21 mouse cellular contexts compared by ENCODE assay signal in the genomic region with DNA sequence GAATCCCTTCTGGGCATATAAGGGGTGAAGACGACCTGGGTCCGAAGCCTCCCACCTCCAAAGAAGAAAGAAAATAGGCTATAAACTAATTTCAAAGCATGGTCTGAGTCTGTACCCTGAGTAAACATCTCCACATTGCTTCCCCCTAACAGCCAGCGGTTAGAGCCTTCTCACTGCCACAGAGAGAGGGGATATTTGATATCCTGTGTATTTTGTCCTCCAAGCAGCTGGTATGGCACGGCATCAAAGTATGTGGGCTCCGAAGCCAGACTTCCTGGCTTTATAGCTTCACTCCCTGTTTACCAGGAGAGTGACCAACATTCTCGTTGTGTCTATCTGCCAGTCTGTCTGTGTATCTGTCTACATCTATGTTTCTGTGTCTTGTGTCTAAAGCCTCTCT.
DNase-seq lines count a peak whose midpoint lies in the region; ATAC-seq and TF ChIP-seq lines count a peak whose summit lies in the region.
"Had no signal": no experiment of that assay in that cellular context is flagged by ENCODE, and none has a peak within 500 bp of the region (broad histone marks: within the 10 kb centered on the region; RNA-seq: fewer than 3 reads in every experiment).

No protein-coding gene starts in this region.

- no peaks in the 10 kb centered on the region for H3K9me3 ChIP-seq in heart, embryonic 16.5 days (replicated peaks; ENCODE audit: control insufficient read depth, low read length)
- no peaks in the 10 kb centered on the region for H3K9me3 ChIP-seq in heart, embryonic 12.5 days (replicated peaks)
- H3K9me3 ChIP-seq in lung, embryonic 15.5 days: no peaks in the 10 kb centered on the region
- no peaks in the 10 kb centered on the region for H3K9me3 ChIP-seq in limb, embryonic 14.5 days (ENCODE audit: control insufficient read depth, low read length)
- H3K9me3 ChIP-seq: neural tube, embryonic 13.5 days had no signal

- no peaks in the 10 kb centered on the region for H3K36me3 ChIP-seq in heart, embryonic 16.5 days (ENCODE audit: control insufficient read depth, insufficient read depth)
- H3K36me3 ChIP-seq in heart, embryonic 12.5 days: no peaks in the 10 kb centered on the region
- no peaks in the 10 kb centered on the region for H3K36me3 ChIP-seq in lung, embryonic 15.5 days
- no peaks in the 10 kb centered on the region for H3K36me3 ChIP-seq in limb, embryonic 14.5 days (ENCODE audit: control insufficient read depth, insufficient read depth, low read length)
- H3K36me3 ChIP-seq: neural tube, embryonic 13.5 days had no signal

- no peak overlapping the region for H3K4me3 ChIP-seq in heart, embryonic 16.5 days (ENCODE audit: low read length)
- no peak overlapping the region for H3K4me3 ChIP-seq in heart, embryonic 12.5 days
- H3K4me3 ChIP-seq in lung, embryonic 15.5 days: no peak overlapping the region
- H3K4me3 ChIP-seq in limb, embryonic 14.5 days (replicated peaks; ENCODE audit: low read length): no peak overlapping the region
- H3K4me3 ChIP-seq: erythroblast, embryonic 14.5 days; neural tube, embryonic 13.5 days had no signal

- H3K9ac ChIP-seq in heart, embryonic 16.5 days (ENCODE audit: low read length): no peak overlapping the region
- H3K9ac ChIP-seq in heart, embryonic 12.5 days: no peak overlapping the region
- no peak overlapping the region for H3K9ac ChIP-seq in lung, embryonic 15.5 days
- H3K9ac ChIP-seq in limb, embryonic 14.5 days (ENCODE audit: low read depth, low read length, severe bottlenecking): no peak overlapping the region
- H3K9ac ChIP-seq: hindbrain, embryonic 14.5 days; liver, postnatal 0 days; neural tube, embryonic 13.5 days had no signal

- peaks cover 9% of the 10 kb centered on the region for H3K4me1 ChIP-seq in heart, embryonic 16.5 days (ENCODE audit: control insufficient read depth, insufficient read depth, low read length)
- H3K4me1 ChIP-seq in heart, embryonic 12.5 days (replicated peaks): peaks cover 4% of the 10 kb centered on the region; the same call in 1 of the 2 replicates
- peaks cover 6% of the 10 kb centered on the region; the same call in 1 of the 2 replicates for H3K4me1 ChIP-seq in lung, embryonic 15.5 days
- H3K4me1 ChIP-seq in limb, embryonic 14.5 days (ENCODE audit: control insufficient read depth, insufficient read depth, low read length): no peaks in the 10 kb centered on the region
- H3K4me1 ChIP-seq: neural tube, embryonic 13.5 days had no signal

- H3K27ac ChIP-seq in heart, embryonic 16.5 days (ENCODE audit: low read length): peak overlapping the region; percentile 3; the same call in 1 of the 2 replicates
- no peak overlapping the region for H3K27ac ChIP-seq in heart, embryonic 12.5 days (ENCODE audit: poor library complexity, severe bottlenecking)
- 0 out of 2 replicates have a peak overlapping the region, but pooled peaks have one; percentile 7 for H3K27ac ChIP-seq in lung, embryonic 15.5 days
- H3K27ac ChIP-seq in limb, embryonic 14.5 days (replicated peaks; ENCODE audit: low read depth, low read length): no peak overlapping the region
- H3K27ac ChIP-seq: hindbrain, embryonic 14.5 days; neural tube, embryonic 13.5 days had no signal

- no peak for DNase-seq in lung, postnatal 25 days (ENCODE audit: low spot score)
- peak; percentile 58 for DNase-seq in fibroblast of lung, adult 2 months (ENCODE audit: low read depth)
- peak; percentile 28 for DNase-seq in limb, embryonic 14.5 days (ENCODE audit: low spot score)
- no peak for DNase-seq in adrenal gland, postnatal 4 days (ENCODE audit: low spot score in 2 of 2)
- no peak for DNase-seq in thymus, postnatal 4 days
- DNase-seq: B cell, adult 2 months; cerebellum, adult 9-10 months; heart, postnatal 36 days; kidney, postnatal 14 days; liver, postnatal 0 days; right cerebral cortex, postnatal 25 days; thymus, adult 2 months had no signal

- no peak for ATAC-seq in heart, embryonic 16.5 days (replicated peaks; ENCODE audit: extremely low read depth, insufficient read depth, low FRiP score)
- no peak for ATAC-seq in heart, embryonic 12.5 days (ENCODE audit: insufficient number of reproducible peaks, low FRiP score)
- no peak for ATAC-seq in lung, embryonic 15.5 days (ENCODE audit: borderline replicate concordance, extremely low read depth, low FRiP score, low TSS enrichment)
- no peak for ATAC-seq in limb, embryonic 14.5 days (ENCODE audit: low FRiP score, low read depth)
- ATAC-seq: forebrain, embryonic 14.5 days; liver, postnatal 0 days had no signal

- no peak overlapping the region for H3K4me2 ChIP-seq in heart, embryonic 16.5 days (ENCODE audit: low read depth, low read length)
- H3K4me2 ChIP-seq in heart, embryonic 12.5 days: no peak overlapping the region
- H3K4me2 ChIP-seq in lung, embryonic 15.5 days: no peak overlapping the region
- no peak overlapping the region for H3K4me2 ChIP-seq in limb, embryonic 14.5 days (replicated peaks; ENCODE audit: low read depth, low read length, severe bottlenecking)
- H3K4me2 ChIP-seq: heart, embryonic 11.5 days; hindbrain, embryonic 14.5 days; midbrain, embryonic 11.5 days; neural tube, embryonic 13.5 days had no signal

- WGBS in heart, embryonic 16.5 days: 67% methylated on average over 6 of the region's 6 CpGs
- WGBS in heart, embryonic 12.5 days: 74% methylated on average over 6 of the region's 6 CpGs
- 36% methylated on average over 6 of the region's 6 CpGs for WGBS in lung, embryonic 15.5 days
- 40% methylated on average over 6 of the region's 6 CpGs for WGBS in limb, embryonic 14.5 days

- TF ChIP-seq POLR2A in limb, embryonic 14.5 days (IDR thresholded peaks at IDR 0.05; ENCODE audit: borderline replicate concordance, extremely low read depth, insufficient read depth, insufficient read length): no peak

- no peaks in the 10 kb centered on the region; the same call in 1 of the 2 replicates for H3K27me3 ChIP-seq in heart, embryonic 16.5 days (ENCODE audit: control insufficient read depth, insufficient read depth, low read length)
- H3K27me3 ChIP-seq in heart, embryonic 12.5 days (replicated peaks): no peaks in the 10 kb centered on the region
- H3K27me3 ChIP-seq in lung, embryonic 15.5 days: no peaks in the 10 kb centered on the region
- no peaks in the 10 kb centered on the region for H3K27me3 ChIP-seq in limb, embryonic 14.5 days (ENCODE audit: control insufficient read depth, insufficient read depth, low read length)
- H3K27me3 ChIP-seq: neural tube, embryonic 13.5 days had no signal

Comparison
In these comparisons a context has a peak if more than half of its experiments do, and no peak if none do; other contexts are left out.
1. H3K27ac ChIP-seq: peak in heart, embryonic 16.5 days (single experiment) and lung, embryonic 15.5 days (single experiment); none in heart, embryonic 12.5 days (single experiment) and limb, embryonic 14.5 days (single experiment).
2. DNase-seq: peak in fibroblast of lung, adult 2 months (single experiment) and limb, embryonic 14.5 days (single experiment); none in lung, postnatal 25 days (single experiment), adrenal gland, postnatal 4 days (0 of 2) and thymus, postnatal 4 days (single experiment).